ENCODE assay signal across 8 mouse cellular contexts in the genomic region with DNA sequence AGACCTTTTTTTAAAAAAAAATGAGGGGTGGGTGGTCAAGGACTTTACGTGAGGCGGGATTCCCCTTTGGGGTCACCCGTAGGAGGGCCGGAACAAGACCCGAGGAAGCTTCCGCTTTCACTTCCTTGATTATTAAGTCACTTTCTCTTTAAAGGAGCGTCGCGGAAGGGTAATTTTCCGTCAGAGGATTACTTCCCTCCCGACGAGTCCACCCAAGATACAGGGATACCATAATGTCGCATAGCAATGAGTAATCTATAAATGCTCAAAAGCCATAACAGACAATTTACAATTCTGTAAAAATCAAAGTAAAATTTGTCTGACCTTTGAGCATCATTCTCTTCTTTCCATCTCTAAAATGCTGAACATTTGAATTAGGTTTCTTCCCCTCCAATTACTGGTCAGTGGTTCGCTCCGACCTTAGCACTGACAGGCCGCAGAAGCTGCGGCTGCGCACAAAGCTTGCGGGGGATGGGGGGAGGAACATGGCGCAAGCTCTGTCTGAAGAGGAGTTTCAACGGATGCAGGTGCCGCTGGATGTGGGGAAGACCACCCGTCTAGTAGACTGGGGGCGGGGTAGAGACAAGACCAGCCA. TPM values are rescaled to one million over a fixed set of nuclear protein-coding genes. Genes with fewer than 3 reads are reported as not detected.
DNase-seq lines count a peak whose midpoint lies in the region; ATAC-seq and TF ChIP-seq lines count a peak whose summit lies in the region.

TSS of gene Gripap1 (plus strand) at position 224 of the 595 bp plus-strand sequence.

- peak; percentile 82; the same call in 1 of the 2 replicates for ATAC-seq in cerebellum, adult (ENCODE audit: insufficient number of reproducible peaks, low FRiP score, low TSS enrichment)
- peak; percentile 95 for ATAC-seq in forebrain, embryonic 14.5 days
- ATAC-seq in neural tube, embryonic 15.5 days (ENCODE audit: low FRiP score): peak; percentile 92

- intact Hi-C loops in heart, postnatal 14 days (cut with DNase I): loop anchor here (5.0 kb wide), 1 partner anchor 32 kb away; no protein-coding TSS in a partner anchor

- H3K9me3 ChIP-seq in forebrain, embryonic 14.5 days (replicated peaks; ENCODE audit: control insufficient read depth, low read length): no peaks in the 10 kb centered on the region
- no peaks in the 10 kb centered on the region for H3K9me3 ChIP-seq in neural tube, embryonic 15.5 days (replicated peaks)

- DNase-seq in ES-CJ7 (ENCODE audit: low read depth, low spot score): peak; percentile 79
- DNase-seq in forebrain, embryonic 14.5 days (ENCODE audit: low spot score): peak; percentile 94
- DNase-seq in heart, postnatal 14 days: peak; percentile 75 to 77
- DNase-seq in layer of hippocampus, adult 11-12 months (ENCODE audit: low spot score): peak; percentile 71
- peak; percentile 75 to 81 for DNase-seq in lung, adult 18-20 months
- DNase-seq in thymus, adult 2 months: peak; percentile 72

- peak within 1 kb of the TSS; percentile 23; the same call in 1 of the 2 replicates for H3K27ac ChIP-seq in forebrain, embryonic 14.5 days (ENCODE audit: low read depth, low read length)
- peak within 1 kb of the TSS; percentile 71 for H3K27ac ChIP-seq in neural tube, embryonic 15.5 days (replicated peaks)
- H3K27ac ChIP-seq in thymus, adult 2 months (ENCODE audit: control insufficient read depth, insufficient read depth, low read length): peak within 1 kb of the TSS; percentile 60; the same call in 1 of the 2 replicates

- H3K4me1 ChIP-seq in forebrain, embryonic 14.5 days (ENCODE audit: control insufficient read depth, insufficient read depth, low read length): no peaks in the 10 kb centered on the region
- H3K4me1 ChIP-seq in neural tube, embryonic 15.5 days: peaks cover 10% of the 10 kb centered on the region
- peaks cover 3% of the 10 kb centered on the region; the same call in 1 of the 2 replicates for H3K4me1 ChIP-seq in thymus, adult 2 months (replicated peaks; ENCODE audit: control insufficient read depth, insufficient read depth, low read length)

- H3K4me3 ChIP-seq in forebrain, embryonic 14.5 days (ENCODE audit: low read depth, low read length): peak within 1 kb of the TSS; percentile 40
- peak within 1 kb of the TSS; percentile 54 for H3K4me3 ChIP-seq in neural tube, embryonic 15.5 days (replicated peaks)
- H3K4me3 ChIP-seq in thymus, adult 2 months (ENCODE audit: control insufficient read depth, insufficient read depth, low read length): peak within 1 kb of the TSS; percentile 60

- H3K27me3 ChIP-seq in forebrain, embryonic 14.5 days (replicated peaks; ENCODE audit: control insufficient read depth, insufficient read depth, low read length): no peaks in the 10 kb centered on the region
- no peaks in the 10 kb centered on the region for H3K27me3 ChIP-seq in neural tube, embryonic 15.5 days (replicated peaks)
- no peaks in the 10 kb centered on the region for H3K27me3 ChIP-seq in thymus, adult 2 months (ENCODE audit: control insufficient read depth, insufficient read depth, low read length)

- peak within 1 kb of the TSS; percentile 65 for H3K9ac ChIP-seq in forebrain, embryonic 14.5 days (ENCODE audit: low read length)
- peak within 1 kb of the TSS; percentile 56 for H3K9ac ChIP-seq in neural tube, embryonic 15.5 days (replicated peaks)

- peaks cover 7% of the 10 kb centered on the region; the same call in 1 of the 2 replicates for H3K36me3 ChIP-seq in forebrain, embryonic 14.5 days (ENCODE audit: control insufficient read depth, insufficient read depth, low read length)
- no peaks in the 10 kb centered on the region; the same call in 1 of the 2 replicates for H3K36me3 ChIP-seq in neural tube, embryonic 15.5 days
- 0 out of 2 replicates have a peak, but pooled peaks cover 5% of the 10 kb centered on the region for H3K36me3 ChIP-seq in thymus, adult 2 months (ENCODE audit: control insufficient read depth, insufficient read depth, low read length)

- WGBS in forebrain, embryonic 14.5 days: 25% methylated on average over 24 of the region's 24 CpGs
- 16% methylated on average over 24 of the region's 24 CpGs for WGBS in neural tube, embryonic 15.5 days
- whole genome bisulfite sequencing in thymus, adult 2 months: under 1% methylated on average over 24 of the region's 24 CpGs

- H3K4me2 ChIP-seq in forebrain, embryonic 14.5 days (ENCODE audit: low read length): peak within 1 kb of the TSS; percentile 61
- peak within 1 kb of the TSS; percentile 58 for H3K4me2 ChIP-seq in neural tube, embryonic 15.5 days

- no peak for TF ChIP-seq CTCF in thymus, adult 2 months (IDR thresholded peaks at IDR 0.05; ENCODE audit: borderline replicate concordance, control insufficient read depth, extremely low read depth, insufficient read depth, low read length, poor library complexity)

- no peak for TF ChIP-seq POLR2A in thymus, adult 2 months (IDR thresholded peaks at IDR 0.05; ENCODE audit: control insufficient read depth, extremely low read depth, insufficient read depth, low read length, poor library complexity)

RNA-seq across cellular contexts. Expression of gene Gripap1, which starts in this region (rescaled TPM):
- polyA plus RNA-seq in forebrain, embryonic 14.5 days (2014; fragmentation: Nextera tagmentation; extraction: Ambion mirVana): 44.0 and 50.4 TPM in 2 replicates
- 10 to 100 TPM; 26.1 to 31.7 TPM for total RNA-seq in heart, postnatal 14 days (2021)
- 63.0 and 67.4 TPM in 2 replicates for polyA plus RNA-seq in neural tube, embryonic 15.5 days (2015; fragmentation: Nextera tagmentation; extraction: Ambion mirVana)
- polyA plus RNA-seq in thymus, adult 2 months (2012; rRNA removed): 68.4 and 73.1 TPM in 2 replicates

Comparison
In these comparisons a context has a peak if more than half of its experiments do, and no peak if none do; other contexts are left out.
1. Peak in every context shown above with its lines: DNase-seq, ATAC-seq, H3K4me3 ChIP-seq and H3K27ac ChIP-seq.